Mouse (Mus musculus) ES-Bruce4 (cell line): ENCODE data around the gene 2010300C02Rik.

ENCODE experiments used
- CTCF ChIP-seq: IDR thresholded peaks from one replicate; pipeline ENCODE4 v1.8.1; 2011; ENCODE audit warnings: low read depth, low read length
- POLR2A ChIP-seq: IDR thresholded peaks from one replicate; pipeline ENCODE4 v1.8.1; 2011; ENCODE audit warnings: low read length; ENCODE audit not compliant: insufficient read depth

DNA sequence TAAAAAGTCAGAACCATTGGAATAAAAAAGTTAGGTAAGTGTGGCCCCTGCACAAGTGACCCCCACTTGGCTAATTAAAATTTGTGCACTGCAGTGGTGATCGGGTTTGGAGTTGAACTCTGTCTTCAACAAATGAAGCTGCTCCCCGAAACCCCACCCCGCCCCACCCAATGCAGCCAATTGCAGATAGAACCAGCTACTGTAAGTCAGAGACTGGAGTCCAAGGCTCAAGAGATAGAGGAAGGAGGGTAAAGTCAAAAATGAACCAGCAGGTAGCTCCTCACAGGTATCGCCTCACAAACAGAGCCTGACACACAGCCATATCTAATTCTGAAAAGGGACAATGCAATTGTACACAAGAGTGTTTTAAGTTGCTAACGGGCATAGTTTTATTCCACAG lies 90.0 kb downstream of the 2010300C02Rik start:
- TF ChIP-seq POLR2A: no peak
- no peak for TF ChIP-seq CTCF
